Mouse (Mus musculus): Measurements from ENCODE around the gene AW822073.

Gene AW822073

GRCm38 (mm10) chr10:58220726-58221125 lies 4.0 kb downstream of the AW822073 start:
- DNase-seq = no peak

GRCm38 (mm10) chr10:58217366-58217765 lies 7.4 kb downstream of the AW822073 start:
- no peak for DNase-seq

DNA sequence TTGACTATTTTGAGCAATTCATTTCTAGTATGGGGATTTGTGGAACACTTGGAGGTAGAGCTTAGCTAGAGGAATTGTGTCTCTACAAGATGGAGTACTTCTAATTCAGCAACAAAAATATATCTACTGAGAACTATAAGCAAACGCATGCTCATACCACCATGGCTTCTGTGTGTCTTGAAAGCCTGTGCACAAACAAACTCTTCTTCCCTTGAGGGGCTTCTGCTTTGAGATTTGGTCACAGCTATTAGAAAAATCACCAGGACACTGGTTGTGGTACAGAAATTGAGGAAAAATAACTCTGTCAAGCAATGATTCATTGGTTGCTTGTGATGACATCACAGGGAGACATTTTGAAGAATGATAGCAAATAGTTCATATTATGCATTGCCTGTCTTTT lies 9.4 kb downstream of the AW822073 start:
- DNase-seq = no peak

- DNase-seq = no peak
These were observed 9.8 kb downstream of the AW822073 start for GRCm38 (mm10) chr10:58214934-58215333.

GRCm38 (mm10) chr10:58214497-58214896 lies 10.2 kb downstream of the AW822073 start:
- no peak for DNase-seq

GRCm38 (mm10) chr10:58212230-58212629 lies 12.5 kb downstream of the AW822073 start:
- DNase-seq = no peak

GRCm38 (mm10) chr10:58211213-58211612 lies 13.5 kb downstream of the AW822073 start:
- DNase-seq = no peak

DNA sequence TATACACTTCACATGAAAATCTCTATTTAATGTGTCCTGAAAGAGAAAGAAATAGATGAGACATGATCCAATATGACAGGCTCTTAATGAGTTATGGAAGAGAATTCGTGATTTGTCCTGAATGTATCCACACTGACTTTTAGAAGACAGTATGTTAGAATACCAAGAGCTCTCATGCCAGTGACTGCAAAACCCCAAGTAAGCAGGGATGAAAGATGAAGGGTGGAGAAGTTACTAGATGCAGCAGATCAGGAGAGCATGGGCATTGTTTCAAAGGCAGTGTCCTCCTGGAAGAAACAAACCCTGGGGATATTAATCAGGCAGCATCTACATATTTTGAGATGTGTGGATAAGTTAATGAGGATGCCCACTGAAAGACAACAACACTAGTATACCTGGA lies 14.2 kb downstream of the AW822073 start:
- no peak for DNase-seq

- DNase-seq = no peak
These were observed 14.8 kb downstream of the AW822073 start for GRCm38 (mm10) chr10:58209710-58210467.

GRCm38 (mm10) chr10:58206639-58207404 lies 17.9 kb downstream of the AW822073 start:
- DNase-seq = no peak

DNA sequence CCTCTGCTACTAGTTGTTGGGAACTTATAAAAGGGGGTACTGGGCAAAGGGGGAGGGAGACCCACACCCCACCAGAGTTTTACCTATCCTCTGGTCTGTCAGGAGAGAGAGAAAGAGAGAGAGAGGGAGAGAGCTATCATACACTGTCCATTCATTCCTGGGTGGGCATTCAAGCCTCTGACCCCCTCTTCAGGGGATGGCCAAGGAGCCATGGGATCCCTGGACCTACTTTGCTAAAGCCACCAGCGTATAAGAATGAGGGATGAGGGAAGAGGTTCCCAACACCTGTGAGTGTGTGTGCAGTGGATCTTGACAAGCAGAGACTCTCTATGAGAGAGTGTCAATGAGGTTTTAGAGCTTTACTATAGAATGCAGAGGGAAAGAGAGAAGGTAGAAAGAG lies 18.7 kb downstream of the AW822073 start:
- DNase-seq = no peak

Data from kidney, adult 11 months (tissue).